Mouse (Mus musculus) frontal cortex, postnatal 25 days (tissue): ENCODE results near the gene Mcm10.

ENCODE experiments used
- DNase-seq, 2 experiments: peaks; one replicate each; pipeline ENCODE4 v3.0.0; 2022; ENCODE audit warnings: low spot score in 2 of 2

The Mcm10 gene

GRCm38 (mm10) chr2:5032665-5033064 lies 20.1 kb upstream of the Mcm10 start:
- no peak for DNase-seq

GRCm38 (mm10) chr2:5031215-5031614 lies 18.6 kb upstream of the Mcm10 start:
- DNase-seq, result no peak

DNA sequence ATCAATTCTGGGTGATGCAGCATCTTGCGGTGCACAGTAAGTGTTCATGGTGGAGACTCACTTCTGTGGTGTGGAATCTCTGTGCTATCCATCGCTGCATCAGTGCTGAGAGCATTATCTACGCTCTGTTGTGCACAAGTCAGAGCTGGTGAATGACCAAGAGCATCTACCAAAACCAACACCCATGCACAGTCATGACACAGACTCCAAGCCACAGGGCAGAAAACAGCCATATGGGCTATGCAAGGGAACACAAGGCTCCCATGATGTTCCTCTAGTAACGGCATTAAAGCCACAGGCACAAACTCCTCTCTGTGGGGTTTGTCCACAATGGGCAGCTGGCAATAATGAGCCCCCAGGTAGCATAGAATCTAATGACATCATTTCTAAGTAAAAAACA lies 17.2 kb upstream of the Mcm10 start:
- DNase-seq, result no peak

- DNase-seq, result no peak
Measured at GRCm38 (mm10) chr2:5028047-5028446, 15.5 kb upstream of the Mcm10 start.

DNA sequence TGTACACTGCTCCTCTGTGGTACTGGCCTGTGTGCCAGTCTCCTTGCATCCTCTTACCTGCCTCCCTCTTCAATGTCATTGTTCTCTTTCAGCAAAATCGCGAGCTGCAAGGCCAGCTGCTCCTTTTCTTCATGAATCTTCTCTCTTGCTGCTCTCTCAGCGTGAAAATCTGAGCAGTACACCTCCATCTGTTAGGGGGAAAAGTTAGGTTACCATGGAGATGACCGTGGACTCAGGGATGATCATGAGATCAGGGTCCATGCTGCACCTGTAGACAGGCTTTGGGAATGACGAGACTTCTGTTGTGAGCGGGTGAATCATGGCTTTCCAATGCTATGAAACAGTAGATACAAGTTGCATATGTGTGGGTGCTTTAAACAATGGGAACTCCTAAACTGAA lies 14.5 kb upstream of the Mcm10 start:
- DNase-seq, result no peak

- no peak for DNase-seq
Measured at GRCm38 (mm10) chr2:5025162-5025733, 12.7 kb upstream of the Mcm10 start.

DNA sequence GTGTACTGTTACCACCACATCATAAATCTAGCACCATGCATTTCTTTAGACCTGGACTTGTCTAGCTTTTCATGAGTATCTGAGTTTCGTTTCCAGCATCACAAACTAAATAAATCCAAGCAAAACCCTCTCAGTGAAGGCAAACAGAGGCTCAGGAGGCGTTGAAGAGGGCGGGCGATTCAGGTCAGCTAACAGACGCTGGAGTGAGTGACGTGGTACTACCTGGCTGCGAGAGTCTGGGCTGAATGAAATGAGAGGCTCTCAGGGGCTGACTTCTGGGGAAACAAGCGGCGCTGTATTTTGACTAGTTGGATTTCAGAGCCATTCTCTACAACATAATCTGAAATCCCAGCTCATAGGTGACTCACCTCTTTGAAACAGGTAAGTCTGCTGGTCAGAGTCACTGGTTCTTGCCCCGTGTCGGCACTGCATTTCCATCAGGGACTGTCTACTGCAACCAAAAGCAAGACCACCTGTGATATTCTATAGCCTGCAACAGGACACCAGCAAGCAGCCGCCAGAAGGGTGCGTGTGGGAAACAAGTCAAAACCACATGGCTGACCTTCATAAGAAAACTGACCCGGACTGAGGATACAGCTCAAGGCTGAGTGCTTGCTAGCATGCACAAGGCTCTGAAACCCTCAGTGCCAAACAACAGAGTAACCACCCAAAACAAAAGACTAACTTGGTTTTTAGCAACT lies 11.3 kb upstream of the Mcm10 start:
- no peak for DNase-seq

- no peak for DNase-seq
Measured at GRCm38 (mm10) chr2:5023275-5023674, 10.7 kb upstream of the Mcm10 start.

DNA sequence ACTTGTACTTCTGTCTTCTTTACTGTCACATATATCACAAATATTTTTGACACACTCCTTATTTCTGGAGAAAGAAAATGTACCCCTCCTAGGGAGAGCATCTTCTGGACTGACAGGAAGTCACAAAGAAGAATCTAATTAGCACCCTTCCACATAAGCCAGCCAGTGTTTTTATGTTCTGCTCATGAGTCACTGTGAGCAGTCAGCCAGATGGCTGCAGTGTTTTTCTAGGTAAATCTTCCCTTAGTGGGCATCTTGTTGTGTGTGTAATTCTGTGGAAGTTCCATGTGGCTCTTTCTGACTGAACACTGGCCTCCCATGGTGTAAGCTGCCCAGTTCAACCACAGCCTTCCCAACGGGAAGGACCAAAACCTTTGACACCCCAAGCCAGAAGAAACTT lies 7.1 kb upstream of the Mcm10 start:
- DNase-seq, result peak in 1 of 2 experiments; percentile 17

DNA sequence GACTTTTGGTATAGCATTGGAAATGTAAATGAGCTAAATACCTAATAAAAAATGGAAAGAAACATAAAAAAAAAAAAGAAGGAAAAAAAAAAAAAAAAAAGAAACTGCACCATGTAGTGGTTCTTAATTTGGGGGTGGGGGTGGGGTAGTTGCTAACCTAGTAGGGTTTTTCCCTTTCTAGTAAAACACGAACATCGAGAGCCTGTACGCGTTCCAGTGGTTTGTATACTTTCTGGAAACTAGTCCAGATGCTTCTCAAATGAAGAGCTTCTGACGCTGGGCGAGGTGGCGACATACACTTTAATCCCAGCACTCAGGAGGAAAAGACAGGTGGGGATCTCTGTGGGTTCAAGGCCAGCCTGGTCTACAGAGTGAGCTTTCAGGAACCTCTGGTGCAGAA lies 4.3 kb upstream of the Mcm10 start:
- DNase-seq, result no peak

DNA sequence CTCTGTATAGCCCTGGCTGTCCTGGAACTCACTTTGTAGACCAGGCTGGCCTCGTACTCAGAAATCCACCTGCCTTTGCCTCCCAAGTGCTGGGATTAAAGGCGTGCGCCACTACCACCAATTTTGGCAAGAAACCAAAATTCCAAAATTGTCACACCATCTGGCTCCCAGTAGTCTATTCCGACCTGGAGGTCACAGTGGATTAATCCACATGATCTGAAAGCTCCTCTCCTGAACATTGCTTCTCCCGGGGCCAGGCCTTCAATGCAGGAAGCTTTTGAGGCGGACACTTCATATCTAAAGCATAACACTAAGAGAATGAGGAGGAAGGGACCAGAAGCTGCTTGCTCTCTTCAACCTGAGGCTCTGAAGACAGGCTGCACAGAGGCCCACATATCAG lies 2.9 kb upstream of the Mcm10 start:
- no peak for DNase-seq

DNA sequence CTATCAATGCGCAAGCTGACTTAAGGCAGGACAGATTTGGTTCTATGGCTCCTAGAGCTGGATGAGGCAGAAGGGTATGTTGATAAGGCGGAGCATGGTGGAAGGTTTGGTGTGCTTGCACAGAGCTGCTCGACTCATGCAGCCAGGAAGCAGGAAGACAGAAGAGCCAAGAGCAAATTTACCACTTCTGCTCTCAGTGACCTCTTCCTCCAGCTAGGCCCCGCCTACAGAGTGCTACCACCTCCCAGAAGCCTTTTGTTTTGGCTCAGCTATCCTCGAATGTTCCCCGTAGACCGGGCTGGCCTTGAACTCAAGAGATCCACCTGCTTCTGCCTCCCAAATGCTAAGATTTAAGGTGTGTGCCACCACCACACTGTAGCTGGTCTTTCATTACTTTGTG lies 2.0 kb upstream of the Mcm10 start:
- no peak for DNase-seq

DNA sequence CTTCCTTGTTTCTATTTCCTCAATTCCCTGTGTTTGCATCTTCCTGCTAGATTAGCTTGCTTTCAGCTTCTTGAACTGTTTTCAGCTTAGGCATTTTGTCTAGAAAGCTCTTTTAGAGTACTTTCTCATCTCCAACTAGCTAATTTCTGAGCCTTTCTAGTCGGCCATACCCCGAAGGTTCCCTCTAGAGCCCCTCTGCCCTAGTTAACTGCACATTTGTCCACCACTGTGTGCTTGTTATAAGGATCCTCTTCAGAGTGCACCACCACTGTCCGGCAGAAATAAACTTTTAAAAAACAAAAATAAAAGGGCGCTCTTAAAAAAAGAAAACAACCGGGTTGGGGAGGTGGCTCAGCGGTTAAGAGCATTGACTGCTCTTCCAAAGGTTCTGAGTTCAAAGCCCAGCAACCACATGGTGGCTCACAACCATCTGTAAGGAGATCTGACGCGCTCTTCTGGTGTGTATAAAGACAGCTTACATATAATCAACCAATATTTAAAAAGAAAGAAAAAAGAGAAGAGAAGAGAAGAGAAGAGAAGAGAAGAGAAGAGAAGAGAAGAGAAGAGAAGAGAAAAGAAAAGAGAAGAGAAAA lies 597 bp downstream of the Mcm10 start:
- DNase-seq, result no peak

- DNase-seq, result no peak
Measured at GRCm38 (mm10) chr2:5007107-5007506, 5.5 kb downstream of the Mcm10 start.

GRCm38 (mm10) chr2:5001266-5001665 lies 11.3 kb downstream of the Mcm10 start:
- DNase-seq, result no peak

DNA sequence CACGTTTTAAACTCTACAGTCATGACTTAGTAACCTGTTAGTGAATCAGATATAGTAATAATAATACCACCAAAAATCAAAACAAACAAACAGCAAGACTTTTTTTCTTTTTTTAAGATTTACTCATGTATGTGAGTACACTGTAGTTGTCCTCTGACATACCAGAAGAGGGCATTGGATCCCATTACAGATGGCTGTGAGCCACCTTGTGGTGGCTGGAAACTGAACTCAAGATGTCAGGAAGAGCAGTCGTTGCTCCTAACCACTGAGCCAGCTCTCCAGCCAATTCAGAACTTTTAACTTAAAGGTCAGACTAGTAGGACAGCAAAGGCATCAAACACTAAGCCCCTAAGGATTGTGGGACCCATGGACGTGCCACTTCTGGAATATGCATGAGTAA lies 13.7 kb downstream of the Mcm10 start:
- DNase-seq, result no peak

GRCm38 (mm10) chr2:4996421-4996824 lies 16.2 kb downstream of the Mcm10 start:
- DNase-seq, result no peak

GRCm38 (mm10) chr2:4995646-4996045 lies 16.9 kb downstream of the Mcm10 start:
- DNase-seq, result no peak

DNA sequence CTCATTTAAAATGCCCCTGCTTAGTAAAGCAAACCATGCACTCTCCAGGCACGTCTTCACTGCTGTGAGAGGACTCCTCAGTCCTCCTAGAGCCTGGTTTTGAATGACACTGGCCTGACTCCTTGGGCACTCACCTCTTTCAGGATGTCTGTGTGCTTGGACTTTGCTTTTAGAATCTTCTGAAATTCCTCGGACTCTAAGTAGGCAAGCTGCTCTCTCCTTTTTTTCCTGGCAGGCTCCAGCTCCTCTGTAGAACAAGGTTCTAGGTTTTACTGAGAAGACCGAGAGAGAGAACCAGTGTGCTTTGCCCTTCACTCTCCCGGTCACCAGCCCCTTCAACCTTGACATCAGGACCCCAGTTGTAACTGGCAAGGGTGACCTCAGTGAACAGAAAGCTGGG lies 18.2 kb downstream of the Mcm10 start:
- no peak for DNase-seq

DNA sequence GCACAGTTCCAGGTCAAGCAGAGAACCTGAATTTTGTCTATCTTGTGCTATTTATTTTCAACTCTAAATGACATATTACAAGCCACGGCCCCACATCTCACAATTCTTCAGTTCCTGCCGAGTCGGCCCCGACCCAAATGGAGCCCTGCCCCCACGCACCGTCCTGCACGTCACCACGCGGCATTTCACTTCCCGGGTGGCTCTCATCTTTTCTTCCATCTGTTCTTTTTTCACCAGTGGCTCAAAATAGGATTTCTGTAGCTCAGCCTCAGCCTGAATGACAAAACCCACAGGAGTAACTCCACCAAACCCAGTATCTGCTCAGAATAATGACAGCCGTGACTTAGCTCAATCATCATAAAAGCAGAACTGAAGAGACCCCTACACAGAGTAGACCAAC lies 19.0 kb downstream of the Mcm10 start:
- DNase-seq, result peak in 1 of 2 experiments; percentile 24

GRCm38 (mm10) chr2:4988826-4989424 lies 23.7 kb downstream of the Mcm10 start:
- no peak for DNase-seq

GRCm38 (mm10) chr2:4987388-4988180 lies 25.0 kb downstream of the Mcm10 start:
- no peak for DNase-seq
